Mouse (Mus musculus) spleen, postnatal 14 days (tissue): ENCODE results near the gene Dnah6.

ENCODE experiments used
- DNase-seq, 2 experiments: peaks; one replicate each; pipeline ENCODE4 v3.0.0; 2021 to 2022; ENCODE audit warnings: low spot score in 2 of 2

The Dnah6 gene

DNA sequence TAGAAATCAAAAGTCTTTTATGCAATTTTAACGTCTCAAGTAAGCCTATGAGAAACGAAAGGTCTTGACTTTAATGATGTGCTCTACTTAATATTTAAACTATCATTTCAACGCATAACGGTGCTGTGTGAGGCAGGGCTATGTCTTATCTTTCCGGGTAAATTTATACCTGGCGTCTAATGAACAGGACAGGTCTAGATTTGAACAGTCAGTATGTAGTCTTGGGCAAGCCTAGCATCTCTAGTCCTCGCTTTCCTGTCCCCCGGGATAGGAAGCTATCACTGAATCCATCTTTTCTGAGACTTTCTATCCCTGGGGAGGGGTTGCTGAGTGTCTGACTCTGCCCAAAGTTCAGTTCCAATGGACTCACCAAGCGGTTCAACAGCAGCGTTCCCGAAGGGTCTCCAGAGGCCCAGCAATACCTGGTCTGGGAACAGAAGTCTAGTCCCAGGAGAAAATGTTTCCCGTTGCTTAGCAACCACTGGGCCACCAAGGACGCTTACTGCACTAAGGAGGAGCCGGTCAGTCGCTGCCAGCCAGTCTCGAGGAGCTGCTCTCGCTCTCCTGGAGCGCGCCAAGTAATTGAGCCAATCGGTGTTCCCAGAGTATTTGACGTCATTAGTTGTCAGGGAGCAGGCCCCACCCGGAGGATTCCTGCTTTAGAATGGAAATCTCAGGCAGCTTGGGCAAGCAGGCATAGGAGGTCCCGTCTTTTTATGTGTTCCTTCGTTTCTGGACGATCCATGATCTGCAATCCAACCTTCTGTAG is at the start of gene Dnah6:
Dnah6 (minus strand) TSS at position 463 of the 769 bp plus-strand sequence.
- peak; percentile 27 to 47 for DNase-seq

DNA sequence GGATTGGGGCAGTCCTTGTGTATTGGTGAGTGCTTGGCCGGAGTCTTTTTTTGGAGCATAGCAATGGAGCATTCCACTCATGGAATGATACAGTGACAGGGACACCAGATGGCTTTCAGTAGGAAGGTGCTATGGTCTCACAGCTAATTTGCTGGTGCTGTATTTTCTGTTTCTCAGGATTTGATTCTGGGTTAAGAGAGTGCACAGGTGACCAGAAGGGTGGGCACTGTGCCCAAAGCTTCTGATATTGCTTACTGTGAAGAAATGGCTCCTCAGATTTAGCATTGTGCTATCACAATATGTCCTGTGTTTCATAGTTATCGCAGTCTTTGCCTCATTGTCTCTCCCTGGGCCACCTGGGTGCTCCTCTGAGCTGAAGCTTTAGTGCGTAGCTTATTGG is 47.9 kb upstream of the Dnah6 start:
- DNase-seq = no peak

DNA sequence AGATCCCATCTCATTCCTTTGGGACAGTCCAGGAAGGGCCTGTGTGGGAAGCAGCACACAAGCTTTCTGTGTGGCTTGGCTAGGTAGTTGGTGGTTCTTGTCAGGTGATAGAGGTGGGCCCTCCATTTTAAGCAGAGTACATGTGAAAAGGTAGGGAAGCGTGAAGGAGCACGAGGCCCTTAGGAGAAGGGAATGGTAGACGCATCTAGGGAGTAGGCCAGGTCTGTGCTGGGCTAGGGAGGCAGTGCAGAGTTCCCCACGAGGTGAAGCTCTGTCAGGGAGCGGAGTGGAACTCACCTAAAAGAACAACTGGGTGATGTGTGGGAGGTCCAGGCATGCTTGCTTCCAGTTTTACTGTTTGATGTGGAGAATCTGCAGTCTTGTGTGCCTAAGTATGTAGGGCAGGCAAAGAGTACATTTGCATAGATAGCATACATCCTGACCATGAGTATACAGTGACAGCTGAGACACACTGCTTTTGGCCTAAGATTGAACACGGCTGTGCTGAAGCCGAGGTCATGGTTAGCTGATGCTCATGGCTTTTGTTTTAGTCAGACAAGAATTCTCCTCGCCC is 46.4 kb upstream of the Dnah6 start:
- no peak for DNase-seq

DNA sequence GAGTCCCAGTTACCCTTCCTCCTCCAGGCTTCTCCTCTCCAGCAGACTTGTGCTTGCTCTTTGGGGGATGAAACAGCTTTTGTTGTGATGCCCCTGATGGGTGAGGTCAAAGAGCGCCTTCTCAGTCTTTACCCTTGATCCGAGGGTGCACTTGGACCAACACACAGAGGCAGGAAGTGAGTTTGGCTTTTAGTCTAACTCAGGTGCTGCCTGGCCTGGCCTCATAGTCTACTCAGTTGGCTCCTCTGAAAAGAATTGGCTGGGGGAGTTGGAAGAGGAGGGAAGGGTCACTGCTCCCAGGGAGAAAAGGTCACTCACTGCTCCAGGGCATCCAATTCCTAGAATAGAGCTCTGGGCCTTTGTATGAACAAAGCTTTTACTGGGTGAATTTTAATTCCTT is 43.4 kb upstream of the Dnah6 start:
- DNase-seq = no peak

DNA sequence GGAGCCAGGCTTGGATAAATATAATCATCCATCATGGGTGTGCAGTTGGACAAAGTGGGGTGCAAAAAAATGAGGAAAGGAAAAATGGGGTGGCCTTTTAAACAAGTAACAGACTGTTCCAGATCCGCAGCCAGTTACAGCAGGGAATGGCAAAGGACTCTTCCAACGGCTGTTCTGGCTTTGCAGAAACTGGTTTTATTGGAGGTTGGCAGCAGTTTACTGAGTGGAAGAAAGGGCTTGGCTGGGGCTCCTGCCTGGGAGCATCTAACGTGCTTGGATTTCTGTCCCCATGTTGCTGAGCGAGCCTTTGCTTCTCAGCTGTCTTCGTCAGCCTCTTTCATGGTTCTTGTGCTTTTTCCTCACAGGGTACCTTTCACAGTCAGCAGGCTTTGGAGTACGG is 38.7 kb upstream of the Dnah6 start:
- DNase-seq = no peak

DNA sequence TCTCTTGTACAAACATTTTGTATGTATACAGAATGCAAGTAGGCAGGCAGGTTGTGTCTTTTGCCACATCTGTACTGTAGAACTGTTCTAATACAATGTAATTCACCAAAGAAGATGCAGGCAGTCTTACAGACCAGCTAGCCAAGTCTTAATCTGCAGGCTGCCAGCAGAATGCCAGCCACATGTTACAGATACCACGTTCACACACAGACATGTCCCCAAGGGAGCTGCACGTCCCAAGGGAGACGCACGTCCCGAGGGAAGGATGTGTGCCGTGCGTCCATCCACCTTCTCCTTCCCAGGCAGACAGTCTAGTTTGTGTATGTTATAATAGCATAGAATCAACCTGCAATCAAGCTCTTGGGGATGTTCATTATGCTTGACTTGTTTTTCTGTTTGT is 35.6 kb upstream of the Dnah6 start:
- no peak for DNase-seq

DNA sequence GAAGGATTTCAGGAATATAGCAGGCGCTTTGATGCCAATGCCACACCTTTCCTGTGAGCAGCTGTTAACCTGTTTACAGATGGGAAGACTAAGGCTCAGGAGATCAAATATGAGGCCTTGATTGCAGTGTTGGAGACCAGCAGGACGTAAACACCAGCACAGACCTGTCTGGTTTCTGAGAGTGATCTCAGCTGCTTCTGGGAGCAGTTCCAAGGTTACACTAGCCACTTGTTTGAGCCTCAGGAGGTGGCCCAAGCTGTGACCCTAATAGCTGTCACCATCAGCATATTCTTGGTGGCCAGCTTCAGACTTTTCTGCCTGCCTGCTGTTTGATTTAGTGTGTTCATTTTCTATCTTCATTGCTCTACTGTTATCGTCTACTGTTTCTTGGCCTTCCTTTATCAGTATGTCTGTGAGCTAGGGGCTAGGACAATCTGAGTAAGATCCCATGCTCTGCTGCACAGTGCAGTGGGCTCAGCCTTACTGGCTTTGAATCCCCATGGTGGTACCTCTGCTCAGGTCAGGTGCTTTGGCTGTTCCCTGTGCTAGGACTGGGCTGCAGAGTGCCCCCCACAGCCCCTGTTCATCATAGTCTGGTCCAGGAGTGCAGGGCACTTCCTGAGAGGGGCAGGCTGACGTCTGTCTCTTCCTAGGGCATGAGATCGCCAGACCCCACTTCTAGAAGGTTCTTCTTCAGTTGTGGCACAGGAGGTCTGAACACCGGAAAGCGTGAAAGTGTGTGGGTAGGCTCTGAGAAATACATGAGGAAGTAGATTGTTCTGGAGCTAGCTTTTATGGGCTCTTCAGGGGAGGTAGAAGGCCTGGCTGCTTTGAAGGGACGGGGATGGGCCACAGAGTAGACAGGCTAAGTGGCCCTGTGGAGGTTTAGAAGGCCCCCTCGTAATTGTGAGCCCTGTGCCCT is 33.1 kb upstream of the Dnah6 start:
- no peak for DNase-seq

DNA sequence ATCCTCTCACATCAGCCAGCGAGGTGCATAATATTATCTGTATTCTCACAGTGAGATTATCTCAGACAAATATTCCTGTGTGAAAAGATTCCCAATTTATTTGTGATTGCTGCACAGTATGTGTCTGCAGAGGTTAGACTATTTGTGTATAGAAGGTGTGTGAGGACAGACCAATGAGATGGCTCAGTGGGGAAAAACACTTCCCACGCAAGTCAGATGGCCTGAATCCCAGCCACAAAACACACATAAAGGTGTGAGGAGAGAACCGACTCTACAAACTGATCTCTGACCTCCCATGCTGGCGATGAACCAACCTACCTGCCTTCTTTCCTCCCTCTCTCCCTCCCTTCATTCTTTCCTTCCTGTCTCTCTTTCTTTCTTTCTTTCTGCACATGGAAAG is 32.1 kb upstream of the Dnah6 start:
- DNase-seq = no peak

DNA sequence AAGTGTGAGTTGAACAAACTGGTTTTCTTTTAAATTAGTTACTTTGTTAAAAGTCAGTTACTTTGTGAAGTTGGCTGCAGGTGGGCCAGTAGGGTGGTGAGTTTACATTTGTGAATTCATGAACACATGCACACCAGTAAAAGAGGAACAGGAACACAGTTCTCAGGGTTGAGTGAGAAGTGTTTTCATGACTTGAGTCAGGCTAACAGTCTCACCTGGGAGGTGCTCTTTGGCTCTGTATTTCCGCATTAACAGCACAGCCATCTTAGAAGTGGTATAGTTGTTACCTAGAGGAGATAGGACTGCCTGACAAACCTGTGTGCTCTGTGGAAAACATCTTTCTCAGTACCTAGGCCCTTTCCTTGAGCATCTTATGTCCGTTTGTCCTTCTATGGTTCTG is 31.6 kb upstream of the Dnah6 start:
- no peak for DNase-seq

DNA sequence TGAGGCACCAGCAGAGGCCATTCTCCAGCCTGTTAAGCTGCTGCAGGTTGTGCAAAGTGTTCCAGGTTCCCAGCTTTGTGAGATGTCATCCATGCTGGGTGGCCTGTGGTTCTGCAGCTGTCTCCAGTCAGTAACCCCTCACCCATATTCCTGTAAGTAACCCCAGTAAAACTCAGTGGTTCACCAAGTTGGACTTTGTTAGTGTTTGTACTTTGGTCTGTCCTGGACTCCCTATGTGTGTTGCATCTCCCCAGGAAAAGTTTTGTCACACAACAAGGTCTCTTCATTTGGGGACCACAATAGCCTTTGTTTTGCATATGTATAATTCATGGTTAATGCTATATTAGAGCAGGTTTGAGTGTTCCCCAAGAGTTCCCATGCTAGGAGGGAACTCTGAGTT is 30.9 kb upstream of the Dnah6 start:
- no peak for DNase-seq

DNA sequence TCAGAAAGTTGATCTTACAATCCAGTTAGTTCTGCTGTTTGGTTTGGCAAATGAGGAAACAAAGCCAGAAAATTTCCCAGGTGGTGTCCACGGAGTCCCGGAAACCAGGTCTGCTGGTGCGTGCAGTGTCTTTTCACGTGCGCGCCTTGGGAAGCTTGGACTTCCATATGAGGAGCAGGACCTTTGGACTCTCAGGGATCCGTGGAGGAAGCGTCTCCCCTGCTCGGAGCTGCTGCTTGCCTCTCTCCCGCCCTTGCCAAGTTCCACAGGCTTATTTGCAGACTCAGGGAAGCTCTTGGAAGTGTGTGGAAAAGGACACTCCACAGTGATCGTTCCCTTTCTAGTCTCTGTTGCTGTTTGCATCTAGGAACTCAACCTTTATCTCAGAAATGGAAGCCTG is 29.9 kb upstream of the Dnah6 start:
- no peak for DNase-seq

DNA sequence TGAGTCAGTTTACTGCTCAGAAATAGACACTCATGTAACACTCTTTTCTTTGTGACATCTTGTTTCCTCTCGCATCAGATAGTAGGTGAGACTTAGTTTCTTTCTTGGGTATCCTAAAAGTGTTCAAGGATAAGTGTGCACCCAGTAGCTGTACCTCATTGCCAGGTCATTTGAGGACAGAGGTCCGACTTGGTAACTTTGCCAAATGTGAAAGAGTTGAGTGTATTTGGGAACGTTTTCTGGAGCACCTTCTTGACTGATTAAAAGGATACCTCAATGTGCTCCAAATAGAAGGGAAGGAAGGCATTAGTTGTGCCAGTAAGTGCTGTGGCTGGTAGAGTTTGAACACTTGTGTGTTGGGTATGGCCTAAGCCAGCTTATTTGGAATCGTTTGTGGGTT is 28.4 kb upstream of the Dnah6 start:
- DNase-seq = no peak

DNA sequence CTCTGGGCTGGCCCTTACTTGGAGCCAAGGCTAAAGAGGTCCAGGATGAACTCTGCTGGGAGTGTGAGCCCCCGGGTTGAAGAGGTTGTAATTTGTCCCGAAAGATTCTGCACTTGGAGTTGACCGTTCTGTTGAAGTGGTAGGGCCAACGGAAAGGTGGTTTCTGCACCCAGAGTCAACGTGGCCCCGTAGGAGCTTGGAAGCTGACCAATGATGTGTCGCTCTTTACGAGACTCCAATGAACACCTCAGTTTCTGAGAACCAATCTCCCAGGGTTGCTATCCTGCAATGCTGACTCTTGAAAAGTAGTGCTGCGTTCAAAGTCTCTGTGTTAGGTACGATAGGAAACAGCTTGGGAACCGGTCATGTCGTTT is 27.6 kb upstream of the Dnah6 start:
- DNase-seq = no peak

DNA sequence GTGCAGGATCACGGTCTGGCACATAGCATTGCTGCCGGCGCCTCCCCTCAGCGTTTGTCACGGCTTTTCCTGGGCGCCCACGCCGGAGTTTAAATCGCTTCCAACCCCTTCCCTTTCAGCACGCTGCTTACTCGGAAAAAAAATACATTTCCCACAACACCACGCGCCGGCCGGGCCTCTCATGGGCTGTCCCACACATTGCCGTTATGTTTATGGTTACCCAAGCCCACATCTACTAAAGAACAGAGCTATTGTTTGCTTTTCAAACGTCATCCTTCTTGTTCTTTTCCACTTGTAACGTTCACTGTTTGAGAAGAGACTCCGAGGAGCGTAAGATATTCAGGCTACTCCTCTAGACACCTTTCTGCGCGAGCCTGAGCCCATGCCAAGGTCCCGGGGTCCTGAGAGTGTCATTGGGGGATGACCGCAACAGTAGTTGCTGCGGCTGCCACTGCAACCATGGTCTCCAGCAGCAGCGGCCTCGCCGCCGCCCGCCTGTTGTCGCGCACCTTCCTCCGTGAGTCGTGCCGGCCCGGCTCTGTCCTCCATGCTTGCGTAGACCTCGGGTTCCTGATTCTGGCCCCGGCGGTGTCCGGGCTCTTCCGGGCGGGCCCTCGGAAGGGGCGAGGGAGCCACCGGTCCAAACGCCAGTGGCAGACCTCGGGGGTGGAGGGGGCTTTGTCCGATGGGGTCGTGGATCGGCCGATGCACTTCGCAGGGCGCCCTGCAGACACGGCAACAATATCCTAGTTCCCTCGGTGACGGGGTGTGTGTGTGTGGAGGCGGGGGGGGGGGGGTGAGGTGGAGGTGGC is 27.0 kb upstream of the Dnah6 start, which contains the start of gene Suclg1:
Suclg1 (plus strand) TSS at position 146 of the 812 bp plus-strand sequence.
- DNase-seq = peak; percentile 58 to 69

DNA sequence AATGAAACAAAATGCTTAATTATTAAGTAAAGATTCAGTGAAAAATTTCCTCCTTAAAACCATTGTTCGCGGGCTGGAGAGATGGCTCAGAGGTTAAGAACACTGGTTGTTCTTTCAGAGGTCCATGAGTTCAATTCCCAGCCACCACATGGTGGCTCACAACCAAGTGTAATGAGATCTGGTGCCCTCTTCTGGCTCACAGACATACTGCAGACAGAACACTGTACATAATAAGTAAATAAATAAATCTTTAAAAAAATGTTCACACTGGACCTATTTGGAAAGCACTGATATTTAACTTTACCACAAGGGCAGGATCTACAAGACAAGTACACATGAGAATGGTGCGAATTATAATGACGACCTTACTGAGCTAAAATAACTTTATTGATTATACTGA is 26.0 kb upstream of the Dnah6 start:
- peak in 1 of 2 experiments; percentile 35 for DNase-seq

DNA sequence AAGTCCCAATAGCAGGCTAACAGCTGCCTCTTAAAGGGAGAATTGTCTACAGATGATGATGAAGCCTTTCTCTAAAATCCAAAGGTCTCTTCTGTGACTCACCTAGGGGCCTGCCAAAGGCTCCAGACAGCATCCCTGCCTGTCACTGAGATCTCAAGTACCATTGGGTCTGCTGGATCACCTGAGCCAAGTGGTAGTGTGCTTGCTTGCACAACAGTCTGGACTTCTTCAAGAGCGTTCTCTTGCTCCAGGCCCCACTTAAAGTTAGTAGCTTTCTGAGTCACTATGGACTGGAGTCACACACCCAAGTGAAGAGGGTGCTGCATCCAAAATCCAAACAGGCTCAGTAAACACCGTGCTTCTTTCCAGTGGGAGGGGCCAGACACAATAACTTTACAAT is 25.4 kb upstream of the Dnah6 start:
- no peak for DNase-seq

DNA sequence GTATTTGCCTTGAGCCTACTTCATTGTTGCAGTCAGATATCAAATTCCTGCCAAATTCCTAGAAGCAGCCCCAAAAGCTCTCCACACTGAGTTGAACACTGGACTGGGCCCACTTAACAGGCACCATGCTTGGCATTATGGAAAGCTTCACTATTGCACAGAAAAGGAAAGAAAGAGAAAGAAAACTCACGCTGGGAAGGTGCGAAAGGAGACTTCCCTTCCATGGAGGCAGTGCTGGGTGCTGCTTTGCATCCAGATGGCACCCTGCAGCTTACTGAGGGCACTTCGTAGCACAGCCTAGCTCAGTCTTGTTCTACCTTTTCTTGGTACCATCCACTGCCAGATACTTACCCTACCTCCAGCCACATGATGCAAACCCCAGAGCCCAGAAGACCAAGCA is 14.2 kb upstream of the Dnah6 start:
- no peak for DNase-seq

DNA sequence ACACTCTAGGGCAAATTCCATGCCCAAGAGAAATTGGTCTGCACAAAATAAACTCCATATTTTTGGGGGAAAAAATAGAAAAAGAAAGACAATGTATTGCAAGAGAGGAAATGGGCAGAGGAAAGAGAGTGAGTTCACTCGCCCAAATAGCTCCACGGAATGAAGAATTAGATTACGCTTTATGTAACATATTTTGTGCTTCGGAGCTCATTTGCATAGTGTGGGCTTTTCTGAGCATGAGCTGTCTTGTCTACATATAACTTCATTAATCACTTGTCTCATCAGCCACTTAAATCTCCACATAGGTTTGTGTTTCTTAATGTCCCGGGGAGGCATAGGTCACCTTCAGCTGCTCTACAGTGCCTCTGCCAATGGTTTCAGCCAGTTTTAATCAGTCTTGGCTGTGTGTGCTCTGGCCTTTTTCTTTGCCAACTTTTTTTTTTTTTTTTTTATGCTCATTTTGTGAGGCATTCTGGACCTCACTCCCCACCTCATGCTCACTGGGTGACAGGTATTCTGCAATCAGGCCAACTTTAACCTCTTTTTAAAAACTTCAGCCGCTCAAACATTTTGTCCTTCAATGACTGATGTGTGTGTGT is 12.9 kb upstream of the Dnah6 start:
- DNase-seq = no peak

DNA sequence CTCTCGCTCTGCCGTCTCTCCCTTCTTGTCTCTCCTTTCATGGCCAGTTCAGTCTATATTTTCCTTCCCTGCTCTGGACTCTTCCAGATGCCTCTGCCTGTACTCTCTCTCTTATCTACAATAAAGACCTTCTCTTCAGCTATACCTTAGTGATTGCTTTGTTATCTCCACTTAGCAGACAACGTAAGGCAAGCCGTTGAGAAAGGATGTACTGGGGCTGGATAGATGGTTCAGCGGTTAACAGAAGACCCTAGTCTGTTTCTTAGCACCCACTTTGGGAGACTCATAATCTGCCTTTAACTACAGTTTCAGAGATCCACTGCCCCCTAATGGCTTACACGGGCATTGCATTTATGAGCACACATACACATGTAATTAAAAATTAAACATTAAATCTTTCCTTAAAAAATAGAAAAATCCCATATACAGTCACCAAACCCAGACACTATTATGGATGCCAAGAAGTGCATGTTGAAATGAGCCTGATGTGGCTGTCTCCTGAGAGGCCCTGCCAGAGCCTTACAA is 11.8 kb upstream of the Dnah6 start:
- no peak for DNase-seq

DNA sequence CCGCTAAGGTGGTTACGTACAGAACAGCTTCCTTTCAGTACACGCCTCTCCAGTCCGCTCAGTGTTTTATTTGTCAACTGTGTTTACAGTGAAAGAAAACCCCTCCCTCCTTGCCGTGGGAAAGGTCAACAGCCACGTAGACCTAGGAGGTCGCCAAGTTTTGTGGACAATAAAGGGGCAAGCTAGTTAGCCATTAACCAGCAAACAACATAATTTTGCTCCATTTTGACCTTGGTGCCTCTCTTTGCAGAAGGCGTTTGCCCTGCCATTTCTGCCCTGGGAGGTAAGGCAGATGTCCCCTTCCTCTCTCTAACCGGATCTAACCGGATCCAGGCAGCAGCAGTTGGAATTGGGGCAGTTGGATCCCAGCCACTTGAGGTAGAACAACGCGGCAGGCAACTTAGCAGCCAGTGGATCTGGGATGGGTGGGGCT is 10.7 kb upstream of the Dnah6 start:
- DNase-seq = no peak

DNA sequence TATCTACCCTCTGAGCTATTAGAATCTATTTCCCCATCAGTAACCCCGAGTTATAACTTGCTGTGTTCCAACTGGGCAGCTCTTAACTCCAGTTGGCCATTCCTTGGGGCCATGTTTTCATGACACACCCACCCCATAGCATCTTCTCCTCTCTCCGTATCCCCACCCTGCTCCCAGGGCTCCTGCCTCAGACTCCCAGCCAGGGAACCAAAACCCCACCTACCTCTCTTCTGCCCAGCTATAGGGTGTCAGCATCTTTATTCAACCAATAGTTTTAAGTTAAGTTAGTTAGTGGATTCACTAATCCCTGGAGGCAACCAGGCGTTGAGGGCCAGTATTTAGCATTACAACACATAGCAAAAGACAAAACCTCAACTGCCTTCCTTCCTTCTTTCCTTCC is 7.4 kb upstream of the Dnah6 start:
- DNase-seq = no peak
